Mouse (Mus musculus) regulatory T cell (primary cell): ENCODE results near the gene Vmn2r56.
"Not testable (repeated sequence)": the region's sequence is repeated elsewhere in the genome, so short reads cannot be mapped to it uniquely, and the experiment has no call there.

Experiments
- in situ Hi-C: fragments of 300-600 bp; cut with MboI, MseI; formaldehyde crosslinking; loops from one replicate; pipeline ENCODE4 v1.15.1; 2025; ENCODE audit warnings: high pct_unique_total_duplicates

Gene Vmn2r56

GRCm38 (mm10) chr7:12734904-12735303 is at the start of gene Vmn2r56:
Gene Vmn2r56, minus strand, starts transcription at chr7:12735004.
- in situ Hi-C loops, result no loop called here

- in situ Hi-C loops, result no loop called here
These were observed 45.5 kb upstream of the Vmn2r56 start for GRCm38 (mm10) chr7:12780151-12780830.

- in situ Hi-C loops, result no loop called here
These were observed 45.0 kb upstream of the Vmn2r56 start for GRCm38 (mm10) chr7:12779782-12780150.

GRCm38 (mm10) chr7:12779141-12779540 is 44.3 kb upstream of the Vmn2r56 start:
- in situ Hi-C loops, result no loop called here

GRCm38 (mm10) chr7:12774606-12775005 is 39.8 kb upstream of the Vmn2r56 start:
- in situ Hi-C loops, result no loop called here

- in situ Hi-C loops, result no loop called here
These were observed 39.3 kb upstream of the Vmn2r56 start for GRCm38 (mm10) chr7:12774111-12774510.

GRCm38 (mm10) chr7:12749431-12750198 is 14.8 kb upstream of the Vmn2r56 start:
- in situ Hi-C loops, result no loop called here

- in situ Hi-C loops, result loop anchor here (5.0 kb wide), 1 partner anchor 48 kb away; no protein-coding TSS in a partner anchor
These were observed 49.9 kb downstream of the Vmn2r56 start, which contains the start of gene Vmn2r55 for GRCm38 (mm10) chr7:12684903-12685302. Gene Vmn2r55, minus strand, starts transcription at chr7:12685003.

GRCm38 (mm10) chr7:12640219-12640618 is 94.6 kb downstream of the Vmn2r56 start, which contains the start of gene Vmn2r54:
Gene Vmn2r54, minus strand, starts transcription at chr7:12640319.
- in situ Hi-C loops, result not testable (repeated sequence)
